Mouse (Mus musculus): Measurements from ENCODE around the gene Psmb3. TPM values are rescaled to one million over a fixed set of nuclear protein-coding genes. Genes with fewer than 3 reads are reported as not detected.
A peak's percentile ranks its signal among the peaks of the same experiment; 100 is the strongest.
"Not testable (repeated sequence)": the region's sequence is repeated elsewhere in the genome, so short reads cannot be mapped to it uniquely, and the experiment has no call there.

Gene Psmb3
- polyA plus RNA-seq, 1 experiment from 2014 or later = 468 TPM

DNA sequence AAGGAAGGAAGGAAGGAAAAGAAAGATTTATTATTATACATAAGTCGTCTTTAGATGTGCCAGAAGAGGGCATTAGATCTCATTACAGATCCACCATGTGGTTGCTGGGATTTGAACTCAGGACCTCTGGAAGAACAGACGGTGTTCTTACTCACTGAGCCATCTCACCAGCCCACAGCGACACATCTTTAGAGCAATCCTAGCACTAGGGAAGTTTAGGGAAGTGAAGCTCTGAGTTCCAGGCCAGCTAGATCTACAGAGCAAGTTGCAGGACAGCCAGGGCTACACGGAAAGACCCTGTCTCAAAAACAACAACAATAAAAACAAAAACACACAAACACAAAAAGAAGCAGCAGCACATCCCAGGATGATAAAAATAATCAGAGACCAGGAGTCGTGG lies 31.6 kb downstream of the Psmb3 start:
- 87% methylated on average over 5 of the region's 5 CpGs for WGBS
- not testable (repeated sequence) for H3K4me3 ChIP-seq (ENCODE audit: low read depth, low read length); H3K9me3 ChIP-seq (ENCODE audit: control insufficient read depth, low read length); ATAC-seq (ENCODE audit: low FRiP score); H3K9ac ChIP-seq (ENCODE audit: low read depth, low read length); H3K27me3 ChIP-seq (ENCODE audit: control insufficient read depth, insufficient read depth, low read length); H3K36me3 ChIP-seq (ENCODE audit: control insufficient read depth, insufficient read depth, low read length); H3K4me2 ChIP-seq (replicated peaks; ENCODE audit: low read depth, low read length); H3K4me1 ChIP-seq (replicated peaks; ENCODE audit: control insufficient read depth, insufficient read depth, low read length); DNase-seq (ENCODE audit: low spot score); H3K27ac ChIP-seq (ENCODE audit: low read depth, low read length)

DNA sequence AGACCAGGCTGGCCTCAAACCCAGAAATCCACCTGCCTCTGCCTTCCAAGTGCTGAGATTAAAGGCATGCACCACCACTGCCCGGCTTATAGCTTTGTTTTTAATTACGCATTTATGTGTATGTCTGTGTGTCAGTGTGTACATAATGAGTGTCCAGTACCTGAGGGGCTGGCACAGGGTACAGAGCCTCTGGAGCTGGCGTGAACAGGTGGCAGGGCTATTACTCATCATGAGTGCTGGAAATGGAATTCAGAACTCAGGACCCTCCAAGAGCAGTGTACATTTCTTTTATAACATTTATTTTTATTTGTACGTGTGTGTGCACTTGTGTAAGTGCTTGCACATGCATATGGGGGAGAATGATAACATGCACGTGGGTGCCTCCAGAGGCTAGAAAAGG lies 33.4 kb downstream of the Psmb3 start:
- no peaks in the 10 kb centered on the region for H3K27me3 ChIP-seq (ENCODE audit: control insufficient read depth, insufficient read depth, low read length)
- H3K4me1 ChIP-seq (replicated peaks; ENCODE audit: control insufficient read depth, insufficient read depth, low read length) = no peaks in the 10 kb centered on the region
- no peak overlapping the region for H3K4me3 ChIP-seq (ENCODE audit: low read depth, low read length)
- no peak for ATAC-seq (ENCODE audit: low FRiP score)
- no peaks in the 10 kb centered on the region for H3K36me3 ChIP-seq (ENCODE audit: control insufficient read depth, insufficient read depth, low read length)
- H3K9ac ChIP-seq (ENCODE audit: low read depth, low read length) = no peak overlapping the region
- WGBS = 91% methylated on average over 5 of the region's 5 CpGs
- no peak overlapping the region for H3K27ac ChIP-seq (ENCODE audit: low read depth, low read length)
- H3K9me3 ChIP-seq (ENCODE audit: control insufficient read depth, low read length) = no peaks in the 10 kb centered on the region
- H3K4me2 ChIP-seq (replicated peaks; ENCODE audit: low read depth, low read length) = no peak overlapping the region
- no peak for DNase-seq (ENCODE audit: low spot score)

DNA sequence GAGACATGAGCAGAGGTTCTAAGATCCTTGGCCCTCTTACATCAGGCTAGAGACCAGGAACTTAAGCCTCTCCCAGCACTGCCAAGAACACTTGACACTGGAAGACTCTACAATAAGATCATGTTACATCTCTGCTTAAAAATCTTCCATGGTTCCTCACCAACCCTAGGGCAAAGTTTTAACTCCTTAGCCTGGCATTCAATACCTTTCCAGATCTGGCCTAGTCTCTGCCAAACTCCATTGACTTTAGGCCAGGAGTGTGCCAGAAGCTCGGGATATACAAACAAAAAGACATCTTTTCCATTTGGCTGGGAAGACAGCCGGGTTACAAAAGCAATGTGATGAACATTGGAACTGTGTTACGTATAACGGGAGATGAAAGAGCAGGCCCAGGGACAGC lies 34.4 kb downstream of the Psmb3 start:
- Histone ChIP-seq H3K4me1 (replicated peaks; ENCODE audit: control insufficient read depth, insufficient read depth, low read length) (no peaks in the 10 kb centered on the region), H3K9ac (ENCODE audit: low read depth, low read length) (no peak overlapping the region), H3K27me3 (ENCODE audit: control insufficient read depth, insufficient read depth, low read length) (no peaks in the 10 kb centered on the region), H3K4me2 (replicated peaks; ENCODE audit: low read depth, low read length) (no peak overlapping the region), H3K9me3 (ENCODE audit: control insufficient read depth, low read length) (no peaks in the 10 kb centered on the region), H3K27ac (ENCODE audit: low read depth, low read length) (no peak overlapping the region), H3K36me3 (ENCODE audit: control insufficient read depth, insufficient read depth, low read length) (no peaks in the 10 kb centered on the region), H3K4me3 (ENCODE audit: low read depth, low read length) (no peak overlapping the region)
- no peak for ATAC-seq (ENCODE audit: low FRiP score)
- no peak for DNase-seq (ENCODE audit: low spot score)
- WGBS = 83% methylated on average over 4 of the region's 4 CpGs

DNA sequence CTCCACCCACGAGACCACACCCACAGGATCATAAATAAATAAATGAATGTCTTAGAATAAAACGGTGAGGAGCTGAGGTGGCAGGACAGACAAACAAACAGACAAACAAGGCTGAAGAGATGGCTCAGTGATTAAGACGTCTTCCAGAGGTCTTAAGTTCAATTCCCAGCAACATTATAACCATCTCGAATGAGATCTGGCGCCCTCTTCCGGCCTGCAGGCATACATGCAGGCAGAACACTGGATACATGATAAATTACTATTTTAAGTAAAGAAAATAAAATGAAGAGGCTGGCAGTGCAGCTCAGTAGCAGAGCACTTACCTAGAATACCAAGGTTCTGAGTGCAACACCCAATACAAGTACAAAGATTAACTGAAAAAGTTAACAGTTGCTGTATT lies 35.5 kb downstream of the Psmb3 start:
- Histone ChIP-seq H3K27ac (ENCODE audit: low read depth, low read length) (no peak overlapping the region), H3K4me2 (replicated peaks; ENCODE audit: low read depth, low read length) (no peak overlapping the region), H3K4me3 (ENCODE audit: low read depth, low read length) (no peak overlapping the region), H3K9me3 (ENCODE audit: control insufficient read depth, low read length) (no peaks in the 10 kb centered on the region), H3K27me3 (ENCODE audit: control insufficient read depth, insufficient read depth, low read length) (no peaks in the 10 kb centered on the region), H3K4me1 (replicated peaks; ENCODE audit: control insufficient read depth, insufficient read depth, low read length) (peaks cover 8% of the 10 kb centered on the region), H3K9ac (ENCODE audit: low read depth, low read length) (no peak overlapping the region), H3K36me3 (ENCODE audit: control insufficient read depth, insufficient read depth, low read length) (no peaks in the 10 kb centered on the region)
- 68% methylated on average over 6 of the region's 6 CpGs for WGBS
- DNase-seq (ENCODE audit: low spot score) (no peak), ATAC-seq (ENCODE audit: low FRiP score) (no peak)

DNA sequence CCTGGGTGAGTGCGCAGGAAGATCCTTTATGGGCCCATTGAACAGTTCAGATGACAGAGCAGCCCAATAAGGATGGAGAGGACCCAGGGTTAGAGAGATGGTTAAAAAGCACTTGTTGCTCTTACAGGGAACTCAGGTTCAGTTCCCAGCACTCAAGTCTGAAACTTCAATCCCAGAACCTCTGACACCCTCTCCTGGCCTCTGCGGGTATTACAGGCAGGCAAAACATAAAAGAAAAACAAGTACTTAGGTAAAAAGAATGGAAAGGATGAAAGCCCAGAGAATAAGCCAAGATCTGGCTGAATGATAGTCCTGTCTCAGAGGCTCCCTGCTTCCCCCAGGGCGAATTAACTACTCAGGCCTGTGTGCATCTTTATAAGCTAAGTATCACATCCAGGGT lies 36.0 kb downstream of the Psmb3 start:
- 91% methylated on average over 3 of the region's 3 CpGs for WGBS
- H3K9me3 ChIP-seq (ENCODE audit: control insufficient read depth, low read length) = no peaks in the 10 kb centered on the region
- no peaks in the 10 kb centered on the region for H3K36me3 ChIP-seq (ENCODE audit: control insufficient read depth, insufficient read depth, low read length)

DNA sequence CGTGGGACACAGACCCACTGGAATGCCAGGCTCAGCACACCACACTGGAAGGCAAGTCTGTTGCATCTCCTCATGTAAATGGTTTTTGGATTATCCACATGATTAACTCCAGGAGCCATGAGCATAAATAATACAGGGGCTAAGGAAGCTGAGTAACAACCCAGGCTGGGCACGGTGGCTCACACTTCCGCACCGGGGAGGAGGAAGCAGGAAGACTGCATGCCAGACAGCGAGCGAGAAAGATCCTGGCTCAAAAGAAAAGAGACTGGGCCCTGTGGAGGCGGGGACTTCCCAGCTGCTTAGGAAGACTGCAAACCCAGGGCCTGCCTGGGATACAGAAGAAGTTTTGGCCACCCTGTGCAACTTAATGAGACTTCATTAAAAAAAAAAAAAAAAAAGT lies 37.0 kb downstream of the Psmb3 start:
- H3K9ac ChIP-seq (ENCODE audit: low read depth, low read length) = no peak overlapping the region
- no peak for DNase-seq (ENCODE audit: low spot score)
- H3K36me3 ChIP-seq (ENCODE audit: control insufficient read depth, insufficient read depth, low read length) = no peaks in the 10 kb centered on the region
- H3K4me2 ChIP-seq (replicated peaks; ENCODE audit: low read depth, low read length) = no peak overlapping the region
- H3K27me3 ChIP-seq (ENCODE audit: control insufficient read depth, insufficient read depth, low read length) = no peaks in the 10 kb centered on the region
- H3K9me3 ChIP-seq (ENCODE audit: control insufficient read depth, low read length) = no peaks in the 10 kb centered on the region
- no peak for ATAC-seq (ENCODE audit: low FRiP score)
- H3K4me1 ChIP-seq (replicated peaks; ENCODE audit: control insufficient read depth, insufficient read depth, low read length) = peaks cover 8% of the 10 kb centered on the region
- no peak overlapping the region for H3K27ac ChIP-seq (ENCODE audit: low read depth, low read length)
- H3K4me3 ChIP-seq (ENCODE audit: low read depth, low read length) = no peak overlapping the region
- WGBS = 56% methylated on average over 7 of the region's 7 CpGs

More for the DNA sequence above, 36.0 kb downstream of the Psmb3 start:
- ATAC-seq (ENCODE audit: low FRiP score) (no peak), DNase-seq (ENCODE audit: low spot score) (no peak)
- Histone ChIP-seq H3K27me3 (ENCODE audit: control insufficient read depth, insufficient read depth, low read length) (no peaks in the 10 kb centered on the region), H3K4me1 (replicated peaks; ENCODE audit: control insufficient read depth, insufficient read depth, low read length) (peaks cover 8% of the 10 kb centered on the region), H3K4me2 (replicated peaks; ENCODE audit: low read depth, low read length) (no peak overlapping the region), H3K4me3 (ENCODE audit: low read depth, low read length) (no peak overlapping the region), H3K27ac (ENCODE audit: low read depth, low read length) (no peak overlapping the region), H3K9ac (ENCODE audit: low read depth, low read length) (no peak overlapping the region)

DNA sequence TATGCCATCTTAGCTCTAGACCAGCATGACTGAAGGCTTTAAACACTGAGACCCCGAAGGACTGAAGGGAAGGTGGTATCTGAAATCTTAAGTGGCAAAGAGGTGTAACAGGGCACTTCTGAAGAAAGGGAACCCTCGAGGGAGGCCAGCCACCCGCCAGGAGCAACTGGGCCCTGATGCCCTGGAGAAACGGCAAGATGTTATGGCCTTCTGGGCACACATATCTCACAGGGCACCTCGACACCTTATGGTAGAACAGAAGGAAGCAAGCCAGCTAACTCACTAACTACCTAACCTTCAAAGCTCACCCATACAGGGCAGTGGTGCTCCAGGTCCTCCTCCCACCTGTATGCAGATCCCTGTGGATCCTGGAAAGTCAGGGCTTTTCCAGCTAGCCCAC lies 39.0 kb downstream of the Psmb3 start:
- no peak overlapping the region for H3K27ac ChIP-seq (ENCODE audit: low read depth, low read length)
- 90% methylated on average over 5 of the region's 5 CpGs for WGBS
- no peaks in the 10 kb centered on the region for H3K36me3 ChIP-seq (ENCODE audit: control insufficient read depth, insufficient read depth, low read length)
- no peaks in the 10 kb centered on the region for H3K9me3 ChIP-seq (ENCODE audit: control insufficient read depth, low read length)
- ATAC-seq (ENCODE audit: low FRiP score) = no peak
- no peak overlapping the region for H3K4me2 ChIP-seq (replicated peaks; ENCODE audit: low read depth, low read length)
- peaks cover 8% of the 10 kb centered on the region for H3K4me1 ChIP-seq (replicated peaks; ENCODE audit: control insufficient read depth, insufficient read depth, low read length)
- no peak for DNase-seq (ENCODE audit: low spot score)
- H3K27me3 ChIP-seq (ENCODE audit: control insufficient read depth, insufficient read depth, low read length) = no peaks in the 10 kb centered on the region
- H3K9ac ChIP-seq (ENCODE audit: low read depth, low read length) = no peak overlapping the region
- H3K4me3 ChIP-seq (ENCODE audit: low read depth, low read length) = no peak overlapping the region; the same call in 1 of the 2 replicates

DNA sequence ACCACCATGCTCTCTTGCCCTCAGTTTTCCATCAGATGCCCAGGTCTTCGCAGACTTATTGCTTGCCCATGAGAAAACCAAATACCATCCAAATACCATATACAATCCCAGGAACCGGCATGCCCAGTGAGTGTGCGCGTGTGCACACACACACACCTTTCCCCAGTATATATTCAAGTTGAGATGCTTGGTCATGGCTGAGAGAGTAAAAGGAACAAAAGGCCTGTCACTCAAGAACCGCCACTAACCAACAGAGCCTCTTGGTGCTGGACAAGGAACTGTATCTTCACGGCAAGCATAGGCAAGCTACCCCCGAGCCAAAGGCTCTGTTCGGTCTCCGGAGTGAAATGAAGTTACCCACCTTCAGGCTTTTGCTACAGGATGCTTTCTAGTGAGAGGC lies 39.4 kb downstream of the Psmb3 start:
- no peak for ATAC-seq (ENCODE audit: low FRiP score)
- Histone ChIP-seq H3K4me3 (ENCODE audit: low read depth, low read length) (peak overlapping the region; percentile 60), H3K36me3 (ENCODE audit: control insufficient read depth, insufficient read depth, low read length) (no peaks in the 10 kb centered on the region), H3K27ac (ENCODE audit: low read depth, low read length) (no peak overlapping the region), H3K4me2 (replicated peaks; ENCODE audit: low read depth, low read length) (peak overlapping the region; percentile 78), H3K9ac (ENCODE audit: low read depth, low read length) (0 out of 2 replicates have a peak overlapping the region, but pooled peaks have one; percentile 4), H3K4me1 (replicated peaks; ENCODE audit: control insufficient read depth, insufficient read depth, low read length) (peaks cover 8% of the 10 kb centered on the region), H3K9me3 (ENCODE audit: control insufficient read depth, low read length) (no peaks in the 10 kb centered on the region), H3K27me3 (ENCODE audit: control insufficient read depth, insufficient read depth, low read length) (no peaks in the 10 kb centered on the region)
- no peak for DNase-seq (ENCODE audit: low spot score)
- WGBS = 80% methylated on average over 9 of the region's 9 CpGs

DNA sequence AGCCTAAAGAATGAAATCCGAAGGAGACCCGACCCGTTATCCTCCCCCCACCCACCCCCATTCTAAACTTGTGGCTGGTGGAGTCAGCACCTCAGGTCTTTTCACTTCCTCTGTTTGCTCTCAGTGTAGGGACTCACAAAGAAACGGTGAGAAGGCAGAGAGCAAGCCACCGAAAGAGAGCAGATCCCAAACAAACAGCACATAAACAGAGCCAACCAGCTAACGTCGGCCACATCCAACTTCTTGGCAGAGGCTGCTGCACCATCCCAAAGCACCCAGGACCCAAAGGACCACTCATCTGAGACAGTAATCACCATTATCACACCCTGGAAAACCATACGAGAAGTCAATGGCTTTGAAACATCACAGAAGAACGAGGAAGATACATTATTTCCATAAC lies 40.2 kb downstream of the Psmb3 start:
- Histone ChIP-seq H3K4me2 (replicated peaks; ENCODE audit: low read depth, low read length) (peak overlapping the region; percentile 78), H3K4me1 (replicated peaks; ENCODE audit: control insufficient read depth, insufficient read depth, low read length) (peaks cover 8% of the 10 kb centered on the region), H3K9ac (ENCODE audit: low read depth, low read length) (peak overlapping the region; percentile 85; the same call in 1 of the 2 replicates), H3K9me3 (ENCODE audit: control insufficient read depth, low read length) (no peaks in the 10 kb centered on the region), H3K36me3 (ENCODE audit: control insufficient read depth, insufficient read depth, low read length) (no peaks in the 10 kb centered on the region), H3K27me3 (ENCODE audit: control insufficient read depth, insufficient read depth, low read length) (no peaks in the 10 kb centered on the region), H3K4me3 (ENCODE audit: low read depth, low read length) (peak overlapping the region; percentile 60), H3K27ac (ENCODE audit: low read depth, low read length) (no peak overlapping the region)
- DNase-seq (ENCODE audit: low spot score) (no peak), ATAC-seq (ENCODE audit: low FRiP score) (no peak)
- WGBS = 48% methylated on average over 9 of the region's 9 CpGs
